Mouse (Mus musculus) adrenal gland, postnatal 25 days (tissue): ENCODE results near the gene Tpd52l1. TPM values are rescaled to one million over a fixed set of nuclear protein-coding genes. Genes with fewer than 3 reads are reported as not detected.
A peak's percentile ranks its signal among the peaks of the same experiment; 100 is the strongest.
"Not testable (repeated sequence)": the region's sequence is repeated elsewhere in the genome, so short reads cannot be mapped to it uniquely, and the experiment has no call there.

Source experiments
- DNase-seq: peaks from one replicate; pipeline ENCODE4 v3.0.0; 2021; ENCODE audit warnings: mixed read lengths
- long read RNA-seq: library from polyadenylated mRNA; stranded (forward); transcript quantifications from one replicate; pipeline ENCODE4 v2.0.0, GENCODE M21; 2021
- total RNA-seq: library from RNA; stranded (reverse); gene quantifications from 2 replicates; pipeline ENCODE4 v1.2.3, GENCODE M21; 2021

The Tpd52l1 gene
- total RNA-seq = 33.1 and 40.2 TPM in 2 replicates
- long read RNA-seq, transcript Tpd52l1-204 (5 exons, 1,103 nt) = major isoform, 23 of 25 reads
- long read RNA-seq, partial matches to known transcripts = 0 of 25 reads
- long read RNA-seq, other reads (novel, unspliced or antisense) = 2 of 25 reads

DNA sequence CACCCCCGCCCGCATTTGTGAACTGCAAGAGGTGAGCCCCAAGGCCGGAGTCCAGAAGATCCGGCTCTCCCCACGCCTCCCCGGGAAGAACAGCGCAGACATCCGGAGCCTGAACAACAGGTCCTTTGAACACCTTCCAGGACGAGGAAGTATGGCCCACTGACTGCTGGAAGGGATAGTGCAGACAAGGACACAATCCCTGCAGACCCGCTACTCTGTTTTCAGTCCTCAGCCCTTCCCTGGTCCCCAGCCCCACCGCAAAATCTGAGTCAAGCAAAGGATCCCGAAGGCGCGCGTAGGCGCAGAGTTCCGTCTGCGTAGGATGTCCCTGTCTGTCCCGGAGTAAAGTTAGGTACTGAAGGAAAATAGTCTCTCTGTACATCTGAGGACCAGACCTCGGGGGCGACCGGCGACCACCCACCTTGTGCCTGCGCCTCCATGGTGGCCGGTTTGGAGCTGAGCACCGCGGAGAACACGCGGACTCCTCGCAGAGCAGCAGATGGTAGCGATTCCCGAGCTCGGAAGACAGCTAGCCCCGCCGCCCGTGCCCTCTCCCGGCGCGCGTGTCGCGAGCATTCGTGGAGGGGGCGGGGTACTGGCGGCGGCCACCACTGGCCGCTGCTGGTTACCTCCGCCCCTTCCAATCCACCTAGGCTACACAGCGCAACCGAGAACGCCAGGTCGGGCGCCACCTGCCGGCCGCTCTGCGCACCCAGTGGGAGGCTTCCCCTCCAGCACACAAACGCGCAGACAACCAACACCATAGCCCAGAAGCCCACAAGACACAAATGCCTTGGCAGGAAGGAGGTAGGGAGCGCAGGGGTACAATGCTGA, at the start of gene Tpd52l1:
Gene Tpd52l1, minus strand, starts transcription at position 668 of the 834 bp plus-strand sequence.
- peak; percentile 92 for DNase-seq

DNA sequence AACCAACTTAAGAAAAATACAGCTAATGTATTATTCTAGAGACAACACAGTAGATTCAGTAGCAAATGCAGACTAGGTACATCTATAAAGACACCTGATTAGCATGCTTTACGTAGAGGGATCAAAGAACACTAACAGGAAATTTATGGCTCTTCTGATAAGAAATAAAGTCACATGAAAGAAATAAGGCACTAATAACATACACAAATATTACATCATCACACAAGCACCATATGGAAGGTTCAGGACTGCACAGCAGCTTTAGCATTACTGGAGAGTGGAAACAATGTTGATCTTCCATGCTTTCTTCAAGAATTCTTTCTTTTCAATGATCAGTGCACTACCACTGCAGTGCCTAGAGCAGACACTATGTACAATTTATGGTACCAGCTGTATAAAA, 48.5 kb upstream of the Tpd52l1 start:
- no peak for DNase-seq

DNA sequence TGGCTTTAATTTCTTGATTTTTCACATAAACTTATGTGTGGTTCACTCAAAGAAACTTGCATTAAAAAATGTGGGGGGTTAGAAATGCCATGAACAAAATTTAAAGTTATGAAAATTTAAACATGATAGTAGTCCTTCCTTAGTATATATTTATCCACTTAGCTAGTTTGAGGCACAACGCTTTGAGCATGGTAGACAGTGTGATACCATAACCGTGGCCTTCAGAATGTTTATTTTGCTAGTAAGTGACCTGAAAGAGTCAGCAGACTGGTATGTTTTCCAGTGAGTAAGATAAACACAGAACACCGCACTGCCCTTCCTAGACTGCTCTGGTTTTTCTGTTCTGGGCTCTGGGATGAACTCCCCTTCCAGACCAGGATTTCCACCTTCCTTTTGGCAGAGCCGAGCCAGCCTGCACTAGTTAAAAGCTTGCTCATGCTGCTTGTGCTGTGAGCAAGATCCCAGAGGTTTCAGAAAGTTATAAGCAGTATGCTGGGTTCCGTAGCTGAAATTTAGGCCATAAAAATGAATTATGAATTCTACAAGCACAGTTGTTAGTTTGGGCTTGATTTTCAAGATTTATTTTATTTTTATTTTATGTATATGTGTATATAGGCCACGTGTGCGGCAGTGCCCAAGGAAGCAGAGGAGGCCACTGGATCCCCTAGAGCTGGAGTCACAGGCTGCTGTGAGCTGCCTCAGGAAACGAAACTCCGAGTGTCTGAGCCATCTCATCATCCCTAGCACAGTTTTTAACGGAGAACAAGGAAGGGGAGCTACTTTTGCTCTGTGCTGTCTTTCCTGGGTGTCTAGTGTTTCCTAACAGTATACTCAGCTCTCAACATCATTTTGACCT, 21.5 kb upstream of the Tpd52l1 start:
- no peak for DNase-seq

DNA sequence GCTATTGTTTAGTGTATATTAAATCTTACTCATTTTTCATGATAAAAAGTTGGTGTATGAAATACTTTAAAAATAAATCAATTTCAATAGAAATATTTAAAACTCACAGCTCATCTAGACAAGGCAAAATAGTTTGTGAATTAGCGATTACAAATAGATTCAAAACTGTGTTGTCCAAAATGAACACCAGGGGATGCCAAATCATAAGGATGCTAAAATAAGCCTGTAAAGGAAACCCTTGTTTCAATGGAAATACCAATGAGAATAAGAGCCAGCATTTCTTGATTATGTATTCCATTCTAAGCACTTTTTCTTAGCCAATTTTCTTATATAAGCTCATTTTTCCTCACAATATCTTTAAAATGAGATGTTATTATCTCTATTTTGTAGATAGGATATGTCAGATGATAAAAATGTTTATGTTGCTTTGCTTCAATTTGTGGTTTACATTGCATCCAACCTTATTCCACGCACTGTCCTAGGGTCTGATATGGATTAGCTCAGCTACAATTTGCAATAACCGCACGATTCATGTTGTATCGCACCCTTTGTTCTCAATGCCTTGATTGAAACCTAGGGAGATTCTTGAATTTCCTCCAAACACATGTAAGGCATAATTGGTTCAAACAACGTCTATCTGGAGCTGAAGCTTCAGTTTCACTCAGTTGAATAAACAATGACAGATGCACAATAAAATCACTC, 20.2 kb upstream of the Tpd52l1 start:
- no peak for DNase-seq

DNA sequence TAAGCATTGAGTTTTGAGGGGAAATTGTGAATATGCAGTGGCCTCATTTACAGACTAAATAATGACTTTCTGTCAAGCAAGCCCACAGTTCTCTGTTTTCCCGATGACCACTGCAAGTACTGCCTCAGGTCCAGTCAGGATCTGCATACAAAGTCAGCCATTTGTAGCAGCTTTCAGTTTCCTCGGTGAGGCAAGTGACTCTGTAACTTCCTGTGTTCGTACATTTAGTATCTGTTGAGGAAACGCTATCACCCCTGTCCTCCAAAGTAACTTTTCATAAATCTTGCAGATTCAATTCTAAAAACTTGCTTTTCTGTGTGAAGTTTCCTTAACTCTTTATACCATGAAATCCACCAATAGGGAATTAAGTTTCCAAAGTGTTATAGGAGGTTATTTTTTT, 19.7 kb upstream of the Tpd52l1 start:
- no peak for DNase-seq

DNA sequence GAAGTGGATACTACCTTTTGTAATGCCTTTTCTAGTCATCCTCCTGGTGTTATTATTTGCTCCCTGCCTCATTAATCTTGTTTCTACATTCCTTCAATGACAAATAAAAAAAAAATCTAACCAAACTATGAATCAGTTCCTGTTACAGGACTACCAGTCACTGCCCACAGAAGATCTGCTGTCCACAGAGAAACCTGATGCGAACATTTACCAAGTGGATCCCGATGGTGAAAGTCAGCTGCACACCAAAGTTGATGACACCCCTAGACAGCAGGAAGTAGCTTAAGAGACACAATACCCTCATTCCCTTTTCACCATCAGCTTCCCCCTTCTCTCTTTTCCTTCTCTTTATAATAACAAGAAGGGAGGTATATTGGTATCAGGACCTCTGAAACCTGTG, 17.3 kb upstream of the Tpd52l1 start:
- DNase-seq = no peak

DNA sequence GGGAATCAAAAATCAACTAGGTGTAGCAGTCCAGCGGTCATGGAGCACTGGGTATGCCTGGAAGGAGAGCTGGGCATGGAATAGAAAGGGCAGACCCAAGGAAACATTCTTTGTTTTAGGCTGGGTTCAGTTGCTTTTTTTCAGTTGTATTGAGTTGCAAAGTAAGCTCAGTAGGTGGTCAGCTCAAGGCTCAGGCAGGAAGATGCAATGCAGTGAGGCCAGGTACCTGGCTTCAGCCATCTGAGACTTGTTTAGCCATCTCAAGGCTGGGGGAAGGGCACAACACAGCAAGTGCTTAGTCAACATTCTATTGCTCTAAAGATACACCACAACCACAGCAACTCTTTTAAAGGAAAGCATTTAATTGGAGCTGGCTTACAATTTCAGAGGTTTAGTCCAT, 11.0 kb upstream of the Tpd52l1 start:
- DNase-seq = no peak

DNA sequence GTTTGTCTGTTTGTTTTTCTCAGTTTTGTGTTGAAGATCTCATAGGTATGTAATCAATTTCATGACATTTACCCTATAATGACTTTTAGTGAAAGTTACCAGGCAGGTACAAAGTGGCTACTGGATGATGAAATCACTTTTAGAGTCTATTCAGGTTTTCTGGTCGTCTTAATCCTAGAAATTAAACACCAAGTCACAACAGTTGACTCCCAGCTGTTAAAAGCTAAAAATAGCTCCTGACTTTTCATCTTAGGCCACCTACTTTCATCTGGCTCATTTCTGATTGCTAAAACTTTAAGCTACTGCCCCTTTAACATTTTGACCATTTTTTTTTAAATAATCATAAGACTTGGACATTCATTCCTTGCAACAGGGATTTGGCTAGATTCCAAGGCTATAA, 1.3 kb upstream of the Tpd52l1 start:
- DNase-seq = no peak

DNA sequence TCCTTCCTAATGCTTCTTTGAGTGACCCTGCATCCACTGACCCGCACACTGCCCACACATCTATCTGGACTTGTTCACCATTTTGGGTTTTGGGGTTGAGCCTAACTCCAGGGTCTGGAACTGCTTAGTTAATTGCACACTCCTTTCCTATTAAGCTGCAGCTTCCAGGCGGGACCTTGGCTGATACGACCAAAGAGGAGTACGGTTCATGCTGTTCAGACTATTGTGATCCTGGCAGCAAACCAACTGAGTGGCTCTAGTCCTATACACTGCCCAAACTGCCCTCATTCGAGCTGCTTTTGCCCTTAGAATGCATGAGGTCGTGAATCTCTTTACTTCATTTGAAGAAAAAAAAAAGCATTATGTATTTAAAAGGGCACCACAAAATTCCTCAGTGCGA, 1.6 kb downstream of the Tpd52l1 start:
- DNase-seq = no peak

DNA sequence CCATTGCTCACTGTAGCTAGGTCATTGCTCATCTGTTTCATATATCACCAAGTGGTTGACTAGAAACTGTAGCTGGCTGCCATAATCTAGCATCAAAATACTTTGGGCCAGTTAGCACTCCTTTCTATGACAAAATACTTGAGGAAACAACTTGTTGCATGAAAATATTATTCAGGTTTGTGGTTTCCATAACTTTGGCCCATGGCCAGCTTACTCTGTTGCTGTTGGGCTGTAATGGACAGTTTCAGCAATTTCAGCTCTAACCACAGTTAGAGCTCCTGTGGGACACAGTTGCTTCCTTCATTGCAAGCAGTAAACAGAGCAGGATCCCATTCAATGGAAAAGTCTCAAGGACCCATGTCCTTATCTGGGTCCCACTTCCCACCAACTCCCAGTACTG, 4.3 kb downstream of the Tpd52l1 start:
- no peak for DNase-seq

DNA sequence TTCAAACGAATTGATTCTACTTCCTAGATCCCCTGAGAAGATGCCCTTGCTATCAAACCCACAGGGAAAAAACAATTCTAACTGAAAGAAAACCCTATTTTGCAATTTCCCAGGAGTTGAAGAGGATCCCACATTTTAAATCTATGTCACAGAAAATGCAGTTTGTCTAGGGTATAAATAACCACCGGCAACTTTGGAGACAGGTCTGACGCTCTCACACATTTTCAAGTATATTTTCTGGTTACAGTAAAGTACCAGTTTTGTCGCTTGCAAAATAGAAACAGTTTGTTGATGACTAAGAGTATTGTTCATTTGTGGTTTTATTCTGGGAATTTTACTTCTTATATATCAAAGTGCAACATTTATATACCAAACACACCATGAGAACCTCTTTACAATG, 9.7 kb downstream of the Tpd52l1 start:
- no peak for DNase-seq

DNA sequence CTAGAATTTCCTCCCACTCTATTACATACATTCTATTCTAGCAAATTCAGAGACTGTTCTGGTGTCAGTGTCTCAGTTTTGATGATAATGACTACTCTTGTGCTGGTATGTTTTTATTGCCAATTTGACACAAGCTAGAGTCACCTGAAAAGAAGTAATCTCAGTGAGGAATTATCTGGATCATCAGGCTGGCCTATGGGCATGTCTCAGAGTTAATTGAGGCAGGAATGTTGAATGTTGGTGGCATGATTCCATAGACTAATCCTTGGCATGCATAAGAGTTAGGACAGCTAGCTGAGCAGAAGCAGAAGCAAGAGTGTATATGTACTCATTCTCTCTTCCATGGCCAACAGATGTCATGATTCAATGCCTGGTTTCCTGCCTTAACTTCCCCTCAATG, 27.8 kb downstream of the Tpd52l1 start:
- DNase-seq = no peak

DNA sequence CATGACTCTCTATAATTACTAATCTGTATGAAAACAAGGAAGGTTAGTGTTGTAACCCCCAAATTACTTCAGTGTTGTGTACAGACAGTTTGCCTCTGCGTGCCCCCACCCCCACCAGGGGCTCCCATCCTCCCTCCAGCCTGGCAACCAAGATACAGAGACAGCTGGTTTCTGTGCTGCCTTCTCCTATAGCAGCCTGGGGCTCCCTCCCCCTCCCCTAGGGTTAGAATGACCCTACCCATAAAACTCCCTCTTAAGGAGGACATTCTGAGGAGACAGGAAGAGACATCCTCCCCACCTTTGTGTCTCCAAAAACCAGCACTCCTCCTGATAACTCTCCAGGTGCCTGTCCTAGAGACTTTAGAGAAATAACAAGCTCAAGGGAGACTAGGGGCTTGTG, 52.8 kb downstream of the Tpd52l1 start:
- no peak for DNase-seq

DNA sequence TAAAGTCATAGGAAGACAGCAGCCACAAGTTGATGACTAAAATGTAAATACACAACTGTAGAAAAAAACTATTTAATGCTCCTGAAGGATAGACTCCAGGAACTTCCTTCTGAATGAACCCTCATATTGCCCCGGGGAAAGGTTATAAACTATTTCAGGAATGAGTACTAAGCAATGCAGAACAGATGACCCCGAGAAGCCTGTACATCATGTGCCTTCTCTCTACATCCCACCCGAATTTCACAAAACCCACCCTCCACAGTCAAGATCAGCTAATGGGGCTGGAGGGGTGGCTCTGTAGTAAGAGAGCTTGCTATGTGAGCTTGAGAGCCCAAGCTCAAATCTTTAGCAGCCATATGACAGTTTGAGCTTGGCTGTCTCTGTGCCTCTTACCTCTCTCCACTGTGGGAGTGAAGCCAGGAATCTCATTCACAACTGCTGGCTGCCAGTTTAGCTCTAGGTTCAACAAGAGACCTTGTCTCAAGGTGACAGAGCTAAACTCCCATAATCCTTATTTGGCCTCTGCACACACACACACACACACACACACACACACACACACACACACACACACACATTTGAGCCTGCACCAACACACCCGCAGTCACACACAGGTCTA, 54.9 kb downstream of the Tpd52l1 start:
- DNase-seq = peak; percentile 1

DNA sequence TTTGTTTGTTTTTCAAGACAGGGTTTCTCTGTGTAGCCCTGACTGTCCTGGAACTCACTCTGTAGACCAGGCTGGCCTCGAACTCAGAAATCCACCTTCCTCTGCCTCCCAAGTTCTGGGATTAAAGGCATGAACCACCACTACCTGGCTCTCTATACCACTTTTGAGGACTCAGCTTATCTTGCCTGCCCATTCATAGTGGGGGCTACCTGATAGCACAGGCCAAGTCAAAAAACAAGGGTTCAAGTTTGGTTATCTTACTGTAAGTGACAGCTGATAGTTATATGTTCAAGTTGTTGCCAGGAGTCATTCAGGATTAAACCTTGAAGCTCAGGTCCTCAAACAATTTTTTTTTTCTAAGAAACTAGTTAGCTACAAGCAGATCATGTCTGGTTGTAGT, 57.2 kb downstream of the Tpd52l1 start:
- not testable (repeated sequence) for DNase-seq

DNA sequence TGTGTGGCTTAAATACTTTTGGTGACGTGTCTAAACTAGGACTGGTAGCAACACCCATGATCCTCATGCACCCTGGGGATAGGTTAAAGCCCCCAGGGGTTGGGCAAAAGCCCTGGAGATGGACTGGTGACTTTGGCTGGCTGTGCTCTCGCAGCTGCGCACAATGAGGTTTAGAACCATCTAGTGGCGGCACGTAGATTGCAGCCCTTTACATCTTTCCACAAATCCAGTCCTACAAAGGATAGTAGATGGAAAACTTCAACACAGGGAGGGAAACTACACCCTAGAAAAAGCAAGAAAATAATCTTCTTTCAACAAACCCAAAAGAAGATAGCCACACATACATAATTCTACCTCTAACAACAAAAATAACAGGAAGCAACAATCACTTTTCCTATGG, 75.6 kb downstream of the Tpd52l1 start:
- DNase-seq = not testable (repeated sequence)

DNA sequence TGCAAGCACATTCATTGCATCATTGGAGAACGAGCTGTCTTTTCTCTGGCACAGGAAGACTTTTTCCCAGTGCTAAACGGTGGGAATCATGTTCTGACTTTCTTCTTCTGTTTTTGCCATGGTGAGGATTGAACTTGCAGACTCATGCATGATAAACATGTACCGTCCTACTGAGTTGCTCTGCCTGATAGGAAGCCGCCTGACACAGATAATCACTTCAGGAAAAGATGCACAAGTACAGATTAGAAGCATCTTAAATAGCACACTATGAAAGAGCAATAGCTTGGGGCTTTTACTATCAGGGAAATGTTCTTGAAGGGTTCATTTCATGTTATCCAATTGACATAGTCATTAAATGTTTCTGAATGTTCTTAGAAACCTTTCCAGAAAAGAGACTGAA, 86.0 kb downstream of the Tpd52l1 start:
- DNase-seq = no peak

DNA sequence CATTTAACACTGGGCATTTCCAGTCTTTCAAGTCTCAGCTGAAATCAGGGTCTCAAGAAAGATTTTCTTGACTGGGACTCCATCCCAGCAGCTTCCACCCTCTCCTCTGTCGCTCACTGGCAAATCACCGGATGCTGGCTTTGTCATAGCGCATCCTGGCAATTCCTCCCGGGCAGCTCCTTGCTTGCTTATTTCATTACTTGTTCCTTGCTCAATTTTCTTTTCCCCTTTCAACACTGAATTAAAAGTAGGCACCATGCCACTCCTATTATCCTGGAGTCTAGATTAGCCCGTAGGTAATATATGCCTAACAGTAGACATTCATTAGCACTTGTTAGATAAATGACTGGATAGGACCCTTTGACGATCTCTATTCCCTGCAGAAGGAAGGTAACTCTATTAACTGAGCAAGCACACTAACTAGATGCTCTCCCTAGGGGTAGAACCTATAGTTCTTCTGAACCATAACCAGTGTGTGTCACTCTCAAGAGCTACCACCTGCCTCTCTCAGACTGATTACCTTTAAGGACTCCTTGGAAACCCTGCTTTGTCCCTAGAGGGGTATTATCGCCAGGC, 90.8 kb downstream of the Tpd52l1 start:
- no peak for DNase-seq

DNA sequence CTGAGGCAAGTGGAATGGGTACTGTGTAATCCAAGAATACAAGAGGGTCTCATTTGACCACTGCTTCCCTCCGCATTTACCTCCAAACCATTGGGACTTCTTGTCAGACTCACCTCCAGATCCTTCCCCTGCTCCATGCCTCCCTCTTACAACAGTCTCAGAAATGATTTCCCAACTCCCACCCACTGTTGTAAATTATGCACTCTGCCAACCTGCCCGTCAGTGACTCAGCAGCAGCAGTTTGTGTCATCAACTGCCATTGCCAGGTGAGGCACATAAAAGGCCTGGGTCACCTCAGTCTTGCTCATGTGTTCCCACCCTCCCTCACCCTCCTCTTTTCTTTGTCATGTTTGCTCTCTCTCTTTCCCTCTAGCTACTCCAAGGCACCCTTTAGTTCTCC, 91.6 kb downstream of the Tpd52l1 start:
- DNase-seq = no peak

DNA sequence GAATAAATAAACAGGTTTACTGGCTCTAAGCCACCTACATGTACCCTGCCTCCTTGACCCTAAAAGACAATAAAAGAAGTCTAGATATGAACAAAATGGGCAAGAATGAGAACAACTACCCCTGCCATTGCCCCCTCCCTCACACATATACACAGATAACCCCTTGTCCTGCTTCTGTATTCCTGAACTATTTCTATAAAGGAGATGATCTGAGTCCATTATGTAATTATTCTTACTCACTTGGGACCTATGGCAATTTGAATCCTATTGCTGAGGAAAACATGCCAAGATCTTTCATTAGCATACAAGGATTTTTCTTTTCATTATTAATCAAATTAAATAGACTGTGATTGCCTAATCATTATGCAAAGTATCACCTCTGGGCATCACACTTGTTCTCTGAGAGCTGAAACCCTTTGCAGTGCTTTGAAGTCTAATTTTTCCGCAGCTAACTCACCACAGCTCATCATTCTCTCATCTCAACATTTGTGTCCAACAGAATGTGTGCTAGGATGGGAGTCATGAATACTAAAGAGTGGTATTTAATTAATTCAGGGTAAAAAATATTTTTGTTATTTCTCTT, 92.8 kb downstream of the Tpd52l1 start:
- DNase-seq = no peak

DNA sequence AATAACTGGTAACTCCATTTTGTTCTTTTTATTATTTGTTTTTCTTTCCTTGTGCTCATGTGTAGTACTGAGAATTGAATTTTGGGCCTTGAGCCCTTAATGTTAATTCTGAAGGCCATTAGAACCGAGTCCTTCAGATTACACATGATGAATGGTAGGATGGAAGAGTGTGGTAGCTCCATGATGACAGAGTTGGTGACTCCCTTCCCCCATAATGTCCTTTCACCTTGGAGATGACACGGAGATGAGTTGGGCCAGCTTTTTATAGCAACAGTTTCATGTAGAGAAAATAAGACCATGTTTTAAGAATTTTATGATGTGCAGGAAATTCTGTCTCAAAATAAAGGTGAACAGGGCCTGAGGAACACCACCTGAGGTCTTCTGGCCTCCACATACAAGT, 94.7 kb downstream of the Tpd52l1 start:
- DNase-seq = no peak
